Mouse (Mus musculus) colon, adult 2 months (tissue): ENCODE data around the gene Vmn2r115. TPM values are rescaled to one million over a fixed set of nuclear protein-coding genes. Genes with fewer than 3 reads are reported as not detected.

Source experiments
- polyA plus RNA-seq: library from polyadenylated mRNA; depleted of rRNA; stranded (reverse); fragments of >200 nt; gene quantifications from 2 replicates; pipeline ENCODE4 v1.2.3, GENCODE M21; 2012; rRNA removed

Vmn2r115 gene
- not detected in 2 replicates for polyA plus RNA-seq

GRCm38 (mm10) chr17:23343441-23343840 lies at the start of gene Vmn2r115:
Gene Vmn2r115 (plus strand): TSS chr17:23343741.

GRCm38 (mm10) chr17:23312437-23312836 lies 31.1 kb upstream of the Vmn2r115 start, which contains the start of gene Vmn2r114:
Gene Vmn2r114 (minus strand): TSS chr17:23312537.

GRCm38 (mm10) chr17:23384304-23384703 lies 40.8 kb downstream of the Vmn2r115 start, which contains the start of gene Vmn2r116:
Gene Vmn2r116 (plus strand): TSS chr17:23384604.

Other genes with a start within 250 kb of the Vmn2r115 start
- 0.20 and 0.54 TPM in 2 replicates for gene Zfp40, start 150.5 kb upstream of the Vmn2r115 start, polyA plus RNA-seq
- not detected in 2 replicates for gene Vmn2r114, start 31.2 kb upstream of the Vmn2r115 start, polyA plus RNA-seq
- not detected in 2 replicates for gene Vmn2r116, start 40.9 kb downstream of the Vmn2r115 start, polyA plus RNA-seq
- gene Vmn2r117, start 136.0 kb downstream of the Vmn2r115 start, polyA plus RNA-seq = not detected in 2 replicates
- 15.2 and 15.6 TPM in 2 replicates for gene Zfp213, start 220.5 kb downstream of the Vmn2r115 start, polyA plus RNA-seq